Mouse (Mus musculus) megakaryocyte, embryonic 14.5 days (primary cell): Measurements from ENCODE around the gene Ddc.

ENCODE experiments used
- FLI1 ChIP-seq: IDR thresholded peaks from 2 replicates; pipeline ENCODE4 v1.6.1; 2012; ENCODE audit warnings: low read length, inconsistent platforms, mixed read lengths
- GATA1 ChIP-seq: IDR thresholded peaks from 3 replicates; pipeline ENCODE4 v1.6.1; 2012; ENCODE audit warnings: mixed read lengths, low read length, inconsistent platforms, borderline replicate concordance

DNA sequence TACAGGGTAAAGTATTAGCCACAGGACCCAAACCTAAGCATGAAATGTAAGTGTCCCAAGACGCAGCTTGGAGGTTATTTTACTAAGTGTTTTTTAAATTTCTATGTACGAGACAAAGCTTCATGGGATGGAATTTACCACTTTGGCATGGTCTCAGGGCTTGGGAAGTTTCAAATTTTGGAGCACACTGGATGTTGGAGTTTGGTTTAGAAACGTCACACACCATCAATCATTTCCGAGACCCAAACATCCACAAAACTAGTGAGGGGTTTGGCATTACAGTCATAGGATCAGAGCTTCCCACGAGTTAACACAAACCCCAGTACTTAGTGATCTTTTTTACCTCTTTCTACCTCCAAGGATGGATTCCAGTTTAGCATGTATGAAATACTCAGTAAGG, 60.6 kb downstream of the Ddc start:
- TF ChIP-seq GATA1 = no peak
- TF ChIP-seq FLI1 = no peak
